Mouse (Mus musculus): Measurements from ENCODE around the gene Snorc. TPM values are rescaled to one million over a fixed set of nuclear protein-coding genes. Genes with fewer than 3 reads are reported as not detected.

Gene Snorc
- polyA plus RNA-seq, 2 experiments = not detected

DNA sequence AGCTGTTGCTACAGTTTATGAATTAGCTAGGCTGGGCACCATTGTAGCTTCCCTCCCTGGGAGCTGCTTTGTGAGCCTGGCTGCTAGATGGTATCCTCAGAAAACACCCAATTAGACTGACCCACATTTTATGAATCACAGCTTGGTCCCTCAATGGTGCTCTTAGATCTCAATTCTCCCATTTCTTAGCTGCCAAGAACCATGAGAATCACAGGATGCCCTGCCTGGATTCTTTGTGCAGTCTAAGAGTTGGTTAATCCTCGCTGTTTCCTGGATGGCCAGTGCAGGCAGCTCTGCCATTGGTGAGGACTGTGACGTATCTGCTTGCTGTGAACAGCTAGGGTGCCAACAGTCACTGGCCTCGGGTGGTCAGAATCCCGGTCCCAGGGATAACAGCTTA, 23.5 kb downstream of the Snorc start:
- ATAC-seq (ENCODE audit: insufficient read depth) (no peak), DNase-seq (ENCODE audit: low read depth in 3 of 3, low spot score in 3 of 3) (no peak)
- Histone ChIP-seq H3K4me2 (ENCODE audit: low read depth) (no peak overlapping the region), H3K4me1 (replicated peaks; ENCODE audit: control insufficient read depth in 2 of 2, insufficient read depth in 2 of 2, low read length in 1 of 2) (no peaks in the 10 kb centered on the region), H3K9ac (replicated peaks) (no peak overlapping the region), H3K27ac (no peak overlapping the region), H3K27me3 (ENCODE audit: control insufficient read depth, insufficient read depth, low read length) (no peaks in the 10 kb centered on the region), H3K36me3 (replicated peaks; ENCODE audit: control insufficient read depth, insufficient read depth, low read depth) (no peaks in the 10 kb centered on the region), H3K4me3 (ENCODE audit: insufficient read depth in 1 of 2, low read depth in 2 of 2, low read length in 2 of 2) (no peak overlapping the region), H3K9me3 (ENCODE audit: control insufficient read depth, low read length) (no peaks in the 10 kb centered on the region)
- TF ChIP-seq EP300 (IDR thresholded peaks at IDR 0.05; ENCODE audit: low read depth) (no peak), CTCF (IDR thresholded peaks at IDR 0.05; ENCODE audit: low read depth) (no peak)
- WGBS (ENCODE audit: insufficient replicate concordance) = 48% methylated on average over 4 of the region's 4 CpGs

DNA sequence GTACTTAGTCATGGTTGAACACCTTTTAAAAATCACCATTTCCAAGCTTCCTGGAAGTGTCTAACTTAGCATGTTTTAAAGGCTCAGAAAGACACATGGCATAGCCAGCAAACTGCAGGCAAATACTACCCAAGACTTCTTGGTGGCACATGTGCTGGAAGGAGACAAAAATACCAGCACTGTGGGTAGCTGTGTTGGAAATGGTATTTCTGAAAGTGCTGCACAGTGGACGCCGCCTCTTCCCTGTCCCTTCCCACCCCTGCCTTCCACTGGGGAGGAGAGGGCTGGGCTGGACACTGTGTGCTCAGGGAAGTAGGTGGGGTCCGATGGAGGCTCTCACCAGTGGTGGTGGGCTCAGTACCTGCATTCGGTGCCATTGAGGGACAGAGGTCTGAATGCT, 35.5 kb downstream of the Snorc start:
- Histone ChIP-seq H3K36me3 (replicated peaks; ENCODE audit: control insufficient read depth, insufficient read depth, low read depth) (no peaks in the 10 kb centered on the region), H3K4me3 (ENCODE audit: insufficient read depth in 1 of 2, low read depth in 2 of 2, low read length in 2 of 2) (no peak overlapping the region), H3K27ac (no peak overlapping the region), H3K9me3 (ENCODE audit: control insufficient read depth, low read length) (no peaks in the 10 kb centered on the region), H3K27me3 (ENCODE audit: control insufficient read depth, insufficient read depth, low read length) (peaks cover 23% of the 10 kb centered on the region), H3K4me1 (replicated peaks; ENCODE audit: control insufficient read depth in 2 of 2, insufficient read depth in 2 of 2, low read length in 1 of 2) (no peaks in the 10 kb centered on the region), H3K4me2 (ENCODE audit: low read depth) (no peak overlapping the region), H3K9ac (replicated peaks) (no peak overlapping the region)
- 65% methylated on average over 4 of the region's 4 CpGs for WGBS (ENCODE audit: insufficient replicate concordance)
- ATAC-seq (ENCODE audit: insufficient read depth) = no peak
- DNase-seq (ENCODE audit: low read depth in 3 of 3, low spot score in 3 of 3) = no peak
- TF ChIP-seq CTCF (IDR thresholded peaks at IDR 0.05; ENCODE audit: low read depth) (no peak), EP300 (IDR thresholded peaks at IDR 0.05; ENCODE audit: low read depth) (no peak)

DNA sequence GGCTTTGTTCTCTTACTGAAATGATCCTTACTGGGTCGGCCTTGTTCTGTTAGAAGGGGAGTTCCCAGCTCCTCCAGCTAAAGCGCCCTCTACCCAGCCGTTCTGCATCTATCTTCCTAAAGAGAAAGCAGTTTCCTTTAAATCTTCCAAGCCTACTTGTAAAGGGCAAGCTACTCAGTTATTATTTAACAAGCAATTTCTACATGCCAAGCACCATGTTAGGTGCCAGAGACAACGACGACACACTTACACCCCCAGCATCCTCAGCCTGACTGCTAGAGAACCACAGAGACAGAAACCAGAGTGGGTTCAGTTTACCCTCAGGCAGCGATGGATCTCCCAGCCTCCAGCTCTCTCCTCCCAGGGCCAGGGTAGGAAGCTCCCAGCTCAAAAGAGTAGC, 37.8 kb downstream of the Snorc start:
- Histone ChIP-seq H3K4me3 (ENCODE audit: insufficient read depth in 1 of 2, low read depth in 2 of 2, low read length in 2 of 2) (no peak overlapping the region), H3K4me1 (replicated peaks; ENCODE audit: control insufficient read depth in 2 of 2, insufficient read depth in 2 of 2, low read length in 1 of 2) (no peaks in the 10 kb centered on the region), H3K9me3 (ENCODE audit: control insufficient read depth, low read length) (no peaks in the 10 kb centered on the region), H3K27ac (no peak overlapping the region), H3K36me3 (replicated peaks; ENCODE audit: control insufficient read depth, insufficient read depth, low read depth) (no peaks in the 10 kb centered on the region), H3K4me2 (ENCODE audit: low read depth) (no peak overlapping the region), H3K27me3 (ENCODE audit: control insufficient read depth, insufficient read depth, low read length) (peaks cover 31% of the 10 kb centered on the region), H3K9ac (replicated peaks) (no peak overlapping the region)
- no peak for DNase-seq (ENCODE audit: low read depth in 3 of 3, low spot score in 3 of 3)
- 46% methylated on average over 6 of the region's 6 CpGs for WGBS (ENCODE audit: insufficient replicate concordance)
- no peak for ATAC-seq (ENCODE audit: insufficient read depth)
- TF ChIP-seq EP300 (IDR thresholded peaks at IDR 0.05; ENCODE audit: low read depth) = no peak
- no peak for TF ChIP-seq CTCF (IDR thresholded peaks at IDR 0.05; ENCODE audit: low read depth)

DNA sequence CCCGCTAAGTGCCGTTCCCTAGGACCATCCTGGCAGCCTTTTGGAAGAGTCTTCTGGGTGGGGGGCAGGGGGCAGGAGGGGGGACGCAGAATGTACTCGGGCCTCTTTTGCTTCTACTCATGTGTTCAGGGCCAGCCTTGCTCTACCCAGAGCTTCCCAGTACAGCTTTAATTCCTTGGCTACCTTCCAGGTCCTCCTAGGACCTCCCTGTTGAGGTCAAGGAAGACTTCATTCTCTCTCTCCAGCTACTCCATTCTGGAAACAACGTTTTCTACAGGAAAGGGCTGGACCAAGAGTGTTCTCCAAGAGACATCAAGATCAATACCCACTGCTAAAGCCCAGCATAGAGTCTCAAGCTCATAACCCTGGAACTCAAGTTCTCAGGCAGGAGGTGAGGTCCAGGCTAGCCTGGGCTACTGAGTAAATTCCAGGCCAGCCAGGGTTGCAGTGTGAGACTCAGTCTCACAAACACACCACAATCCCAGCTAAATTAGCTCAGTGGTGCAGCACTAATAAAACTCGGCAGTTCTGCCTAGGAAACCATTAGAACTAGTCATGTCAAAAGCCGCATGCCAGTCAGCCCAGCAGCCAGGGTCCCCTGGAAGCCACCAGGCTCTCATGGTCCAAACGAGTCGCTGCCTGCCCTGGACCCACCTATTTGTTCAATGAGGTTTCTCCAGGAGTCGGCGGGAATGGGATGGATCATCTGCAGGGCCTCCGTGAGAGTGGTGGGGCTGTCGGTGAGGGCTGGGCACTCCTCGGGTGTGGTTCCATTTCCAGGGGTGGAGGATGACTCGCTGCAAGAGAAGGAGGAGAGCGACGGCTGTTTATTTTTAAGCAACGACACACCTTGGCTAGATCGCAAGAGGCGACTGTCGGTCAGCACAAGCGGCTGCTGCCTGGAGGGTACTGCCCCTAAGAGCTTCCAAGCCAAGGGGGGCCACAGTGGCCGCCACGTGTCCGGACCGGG, 38.8 kb downstream of the Snorc start:
- peak overlapping the region; percentile 62; the same call in 1 of the 2 replicates for H3K4me2 ChIP-seq (ENCODE audit: low read depth)
- TF ChIP-seq EP300 (IDR thresholded peaks at IDR 0.05; ENCODE audit: low read depth) = no peak
- no peak for TF ChIP-seq CTCF (IDR thresholded peaks at IDR 0.05; ENCODE audit: low read depth)
- no peaks in the 10 kb centered on the region for H3K36me3 ChIP-seq (replicated peaks; ENCODE audit: control insufficient read depth, insufficient read depth, low read depth)
- DNase-seq (ENCODE audit: low read depth in 3 of 3, low spot score in 3 of 3) (no peak), ATAC-seq (ENCODE audit: insufficient read depth) (no peak)
- H3K27me3 ChIP-seq (ENCODE audit: control insufficient read depth, insufficient read depth, low read length) = peaks cover 31% of the 10 kb centered on the region
- 13% methylated on average over 26 of the region's 26 CpGs for WGBS (ENCODE audit: insufficient replicate concordance)
- no peak overlapping the region for H3K4me3 ChIP-seq (ENCODE audit: insufficient read depth in 1 of 2, low read depth in 2 of 2, low read length in 2 of 2)
- H3K27ac ChIP-seq = no peak overlapping the region
- no peaks in the 10 kb centered on the region for H3K9me3 ChIP-seq (ENCODE audit: control insufficient read depth, low read length)
- H3K4me1 ChIP-seq (replicated peaks; ENCODE audit: control insufficient read depth in 2 of 2, insufficient read depth in 2 of 2, low read length in 1 of 2) = no peaks in the 10 kb centered on the region
- no peak overlapping the region for H3K9ac ChIP-seq (replicated peaks)

DNA sequence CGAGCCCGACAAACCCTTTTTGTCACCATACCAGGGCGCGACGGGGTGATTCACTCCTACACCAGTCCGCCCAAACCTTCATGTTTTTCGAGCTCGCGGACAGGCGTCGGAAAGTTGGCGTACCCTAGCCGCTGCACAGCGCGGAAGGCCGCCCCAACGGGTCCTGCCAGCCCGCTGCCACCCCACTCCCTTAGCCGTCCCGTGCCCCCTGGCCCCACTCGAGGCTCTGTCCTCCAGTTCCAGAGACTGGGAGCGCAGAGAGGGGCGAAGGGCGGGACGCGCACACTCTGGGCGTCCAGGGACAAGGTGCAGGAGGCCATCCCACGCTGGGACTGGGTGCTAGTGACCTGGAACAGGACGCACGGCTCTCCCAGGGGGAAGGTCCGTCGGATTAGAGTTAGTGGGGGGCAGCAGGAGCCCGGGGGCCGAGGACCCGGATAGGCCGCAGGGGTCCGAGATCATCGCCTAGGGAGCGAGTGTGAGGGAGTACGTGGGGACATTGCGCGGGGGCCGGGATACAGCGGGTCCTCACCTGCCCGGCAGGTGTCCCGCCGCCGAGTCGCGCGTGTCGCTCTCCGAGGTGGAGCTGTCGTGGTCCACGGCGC, 39.6 kb downstream of the Snorc start, which contains the start of gene Neu2:
Neu2 (plus strand) TSS at position 329 of the 605 bp plus-strand sequence.
- DNase-seq (ENCODE audit: low read depth in 3 of 3, low spot score in 3 of 3) = no peak
- WGBS (ENCODE audit: insufficient replicate concordance) = 3% methylated on average over 55 of the region's 56 CpGs
- Histone ChIP-seq H3K9me3 (ENCODE audit: control insufficient read depth, low read length) (no peaks in the 10 kb centered on the region), H3K4me1 (replicated peaks; ENCODE audit: control insufficient read depth in 2 of 2, insufficient read depth in 2 of 2, low read length in 1 of 2) (no peaks in the 10 kb centered on the region), H3K27me3 (ENCODE audit: control insufficient read depth, insufficient read depth, low read length) (peaks cover 31% of the 10 kb centered on the region), H3K36me3 (replicated peaks; ENCODE audit: control insufficient read depth, insufficient read depth, low read depth) (no peaks in the 10 kb centered on the region), H3K4me2 (ENCODE audit: low read depth) (peak within 1 kb of the TSS; percentile 62), H3K27ac (no peak within 1 kb of the TSS), H3K9ac (replicated peaks) (no peak within 1 kb of the TSS), H3K4me3 (ENCODE audit: insufficient read depth in 1 of 2, low read depth in 2 of 2, low read length in 2 of 2) (peak within 1 kb of the TSS; percentile 2 to 41)
- TF ChIP-seq CTCF (IDR thresholded peaks at IDR 0.05; ENCODE audit: low read depth) (no peak), EP300 (IDR thresholded peaks at IDR 0.05; ENCODE audit: low read depth) (no peak)
- ATAC-seq (ENCODE audit: insufficient read depth) = no peak
